Mouse (Mus musculus): ENCODE data around the gene Nup160.

- TF ChIP-seq CTCF (IDR thresholded peaks at IDR 0.05; ENCODE audit: borderline replicate concordance, insufficient read depth, low read length) (no peak), POLR2A (IDR thresholded peaks at IDR 0.05; ENCODE audit: low read depth, low read length) (no peak)
Measured at GRCm38 (mm10) chr2:90635085-90635723, 41.8 kb upstream of the Nup160 start.

Measured in embryonic fibroblast, embryonic 13.5 days (primary cell).